Mouse (Mus musculus): ENCODE data around the gene Rnf41. TPM values are rescaled to one million over a fixed set of nuclear protein-coding genes. Genes with fewer than 3 reads are reported as not detected.
A peak's percentile ranks its signal among the peaks of the same experiment; 100 is the strongest.

Rnf41 gene
- polyA plus RNA-seq, 1 experiment from 2014 or later, result 24.6 TPM

GRCm38 (mm10) chr10:128370021-128370420, 41.4 kb upstream of the Rnf41 start:
- ATAC-seq (ENCODE audit: insufficient number of reproducible peaks, insufficient read depth, low FRiP score, low read depth), result no peak
- no peaks in the 10 kb centered on the region for H3K9me3 ChIP-seq (ENCODE audit: control insufficient read depth, low read length)
- no peaks in the 10 kb centered on the region for H3K27me3 ChIP-seq (ENCODE audit: control insufficient read depth, insufficient read depth, low read length)
- H3K4me1 ChIP-seq (ENCODE audit: control insufficient read depth in 2 of 2, insufficient read depth in 2 of 2, low read length in 2 of 2), result peaks cover 8 to 16% of the 10 kb centered on the region in 2 experiments
- 0 out of 4 replicates have a peak overlapping the region, but pooled peaks of 1 of the 2 experiments have one; percentile 88 for H3K27ac ChIP-seq (replicated peaks in 1 of 2; ENCODE audit: control insufficient read depth in 1 of 2, insufficient read depth in 1 of 2, low read depth in 2 of 2, low read length in 2 of 2)
- H3K36me3 ChIP-seq (ENCODE audit: control insufficient read depth, insufficient read depth, low read length), result peaks cover 6% of the 10 kb centered on the region
- no peak overlapping the region for H3K9ac ChIP-seq (ENCODE audit: low read length)
- no peak overlapping the region for H3K4me3 ChIP-seq (ENCODE audit: control insufficient read depth in 1 of 2, insufficient read depth in 1 of 2, low read depth in 1 of 2, low read length in 2 of 2)
- no peak overlapping the region for H3K4me2 ChIP-seq (ENCODE audit: low read length)
- 60% methylated on average over 5 of the region's 6 CpGs for WGBS

GRCm38 (mm10) chr10:128370601-128371000, 40.9 kb upstream of the Rnf41 start:
- Histone ChIP-seq H3K4me3 (ENCODE audit: control insufficient read depth in 1 of 2, insufficient read depth in 1 of 2, low read depth in 1 of 2, low read length in 2 of 2) (no peak overlapping the region), H3K9me3 (ENCODE audit: control insufficient read depth, low read length) (no peaks in the 10 kb centered on the region), H3K9ac (ENCODE audit: low read length) (no peak overlapping the region), H3K27me3 (ENCODE audit: control insufficient read depth, insufficient read depth, low read length) (no peaks in the 10 kb centered on the region), H3K4me1 (ENCODE audit: control insufficient read depth in 2 of 2, insufficient read depth in 2 of 2, low read length in 2 of 2) (peaks cover 8 to 16% of the 10 kb centered on the region in 2 experiments), H3K4me2 (ENCODE audit: low read length) (no peak overlapping the region), H3K27ac (replicated peaks in 1 of 2; ENCODE audit: control insufficient read depth in 1 of 2, insufficient read depth in 1 of 2, low read depth in 2 of 2, low read length in 2 of 2) (no peak overlapping the region; a peak in 1 of 4 replicates), H3K36me3 (ENCODE audit: control insufficient read depth, insufficient read depth, low read length) (no peaks in the 10 kb centered on the region)
- ATAC-seq (ENCODE audit: insufficient number of reproducible peaks, insufficient read depth, low FRiP score, low read depth), result no peak
- WGBS, result 56% methylated on average over 4 of the region's 4 CpGs

- 79% methylated on average over 5 of the region's 5 CpGs for WGBS
- no peaks in the 10 kb centered on the region for H3K27me3 ChIP-seq (ENCODE audit: control insufficient read depth, insufficient read depth, low read length)
- H3K4me2 ChIP-seq (ENCODE audit: low read length), result no peak overlapping the region
- no peak overlapping the region for H3K4me3 ChIP-seq (ENCODE audit: control insufficient read depth in 1 of 2, insufficient read depth in 1 of 2, low read depth in 1 of 2, low read length in 2 of 2)
- no peak overlapping the region for H3K9ac ChIP-seq (ENCODE audit: low read length)
- ATAC-seq (ENCODE audit: insufficient number of reproducible peaks, insufficient read depth, low FRiP score, low read depth), result no peak
- H3K36me3 ChIP-seq (ENCODE audit: control insufficient read depth, insufficient read depth, low read length), result no peaks in the 10 kb centered on the region
- peaks cover 11 to 20% of the 10 kb centered on the region in 2 experiments for H3K4me1 ChIP-seq (ENCODE audit: control insufficient read depth in 2 of 2, insufficient read depth in 2 of 2, low read length in 2 of 2)
- no peak overlapping the region for H3K27ac ChIP-seq (replicated peaks in 1 of 2; ENCODE audit: control insufficient read depth in 1 of 2, insufficient read depth in 1 of 2, low read depth in 2 of 2, low read length in 2 of 2)
- no peaks in the 10 kb centered on the region for H3K9me3 ChIP-seq (ENCODE audit: control insufficient read depth, low read length)
Measured at GRCm38 (mm10) chr10:128372142-128372541, 39.3 kb upstream of the Rnf41 start.

GRCm38 (mm10) chr10:128372989-128373748, 38.3 kb upstream of the Rnf41 start:
- H3K4me3 ChIP-seq (ENCODE audit: control insufficient read depth in 1 of 2, insufficient read depth in 1 of 2, low read depth in 1 of 2, low read length in 2 of 2), result no peak overlapping the region
- H3K27me3 ChIP-seq (ENCODE audit: control insufficient read depth, insufficient read depth, low read length), result no peaks in the 10 kb centered on the region
- peaks cover 10 to 19% of the 10 kb centered on the region in 2 experiments for H3K4me1 ChIP-seq (ENCODE audit: control insufficient read depth in 2 of 2, insufficient read depth in 2 of 2, low read length in 2 of 2)
- H3K4me2 ChIP-seq (ENCODE audit: low read length), result no peak overlapping the region
- H3K9me3 ChIP-seq (ENCODE audit: control insufficient read depth, low read length), result no peaks in the 10 kb centered on the region
- H3K36me3 ChIP-seq (ENCODE audit: control insufficient read depth, insufficient read depth, low read length), result no peaks in the 10 kb centered on the region
- no peak overlapping the region for H3K9ac ChIP-seq (ENCODE audit: low read length)
- peak overlapping the region; percentile 49 to 55; a peak in 3 of 4 replicates for H3K27ac ChIP-seq (replicated peaks in 1 of 2; ENCODE audit: control insufficient read depth in 1 of 2, insufficient read depth in 1 of 2, low read depth in 2 of 2, low read length in 2 of 2)
- ATAC-seq (ENCODE audit: insufficient number of reproducible peaks, insufficient read depth, low FRiP score, low read depth), result no peak
- WGBS, result 44% methylated on average over 6 of the region's 6 CpGs

- Histone ChIP-seq H3K36me3 (ENCODE audit: control insufficient read depth, insufficient read depth, low read length) (peaks cover 11% of the 10 kb centered on the region), H3K27me3 (ENCODE audit: control insufficient read depth, insufficient read depth, low read length) (no peaks in the 10 kb centered on the region), H3K4me2 (ENCODE audit: low read length) (no peak overlapping the region), H3K4me1 (ENCODE audit: control insufficient read depth in 2 of 2, insufficient read depth in 2 of 2, low read length in 2 of 2) (peaks cover 10 to 24% of the 10 kb centered on the region in 2 experiments), H3K9me3 (ENCODE audit: control insufficient read depth, low read length) (no peaks in the 10 kb centered on the region), H3K27ac (replicated peaks in 1 of 2; ENCODE audit: control insufficient read depth in 1 of 2, insufficient read depth in 1 of 2, low read depth in 2 of 2, low read length in 2 of 2) (no peak overlapping the region), H3K4me3 (ENCODE audit: control insufficient read depth in 1 of 2, insufficient read depth in 1 of 2, low read depth in 1 of 2, low read length in 2 of 2) (no peak overlapping the region), H3K9ac (ENCODE audit: low read length) (no peak overlapping the region)
- WGBS, result 83% methylated on average over 6 of the region's 6 CpGs
- no peak for ATAC-seq (ENCODE audit: insufficient number of reproducible peaks, insufficient read depth, low FRiP score, low read depth)
Measured at GRCm38 (mm10) chr10:128374393-128374792, 37.1 kb upstream of the Rnf41 start.

- no peak for ATAC-seq (ENCODE audit: insufficient number of reproducible peaks, insufficient read depth, low FRiP score, low read depth)
- no peaks in the 10 kb centered on the region for H3K27me3 ChIP-seq (ENCODE audit: control insufficient read depth, insufficient read depth, low read length)
- no peaks in the 10 kb centered on the region for H3K9me3 ChIP-seq (ENCODE audit: control insufficient read depth, low read length)
- peak overlapping the region; percentile 93 for H3K27ac ChIP-seq (replicated peaks in 1 of 2; ENCODE audit: control insufficient read depth in 1 of 2, insufficient read depth in 1 of 2, low read depth in 2 of 2, low read length in 2 of 2)
- peak overlapping the region; percentile 95 for H3K9ac ChIP-seq (ENCODE audit: low read length)
- H3K4me1 ChIP-seq (ENCODE audit: control insufficient read depth in 2 of 2, insufficient read depth in 2 of 2, low read length in 2 of 2), result peaks cover 10 to 20% of the 10 kb centered on the region in 2 experiments
- H3K36me3 ChIP-seq (ENCODE audit: control insufficient read depth, insufficient read depth, low read length), result peaks cover 27% of the 10 kb centered on the region
- peak overlapping the region; percentile 90 for H3K4me2 ChIP-seq (ENCODE audit: low read length)
- 54% methylated on average over 4 of the region's 4 CpGs for WGBS
- peak overlapping the region; percentile 58 to 84; a peak in 2 of 4 replicates for H3K4me3 ChIP-seq (ENCODE audit: control insufficient read depth in 1 of 2, insufficient read depth in 1 of 2, low read depth in 1 of 2, low read length in 2 of 2)
Measured at GRCm38 (mm10) chr10:128376099-128376454, 35.4 kb upstream of the Rnf41 start.

GRCm38 (mm10) chr10:128376455-128377211, 34.8 kb upstream of the Rnf41 start, which contains the start of gene Ankrd52:
Gene Ankrd52, plus strand, starts transcription at chr10:128377115.
- Histone ChIP-seq H3K27me3 (ENCODE audit: control insufficient read depth, insufficient read depth, low read length) (no peaks in the 10 kb centered on the region), H3K9me3 (ENCODE audit: control insufficient read depth, low read length) (no peaks in the 10 kb centered on the region), H3K9ac (ENCODE audit: low read length) (peak within 1 kb of the TSS; percentile 95), H3K36me3 (ENCODE audit: control insufficient read depth, insufficient read depth, low read length) (peaks cover 32% of the 10 kb centered on the region), H3K27ac (replicated peaks in 1 of 2; ENCODE audit: control insufficient read depth in 1 of 2, insufficient read depth in 1 of 2, low read depth in 2 of 2, low read length in 2 of 2) (peak within 1 kb of the TSS; percentile 93), H3K4me3 (ENCODE audit: control insufficient read depth in 1 of 2, insufficient read depth in 1 of 2, low read depth in 1 of 2, low read length in 2 of 2) (peak within 1 kb of the TSS; percentile 58 to 84), H3K4me1 (ENCODE audit: control insufficient read depth in 2 of 2, insufficient read depth in 2 of 2, low read length in 2 of 2) (peaks cover 10 to 20% of the 10 kb centered on the region in 2 experiments), H3K4me2 (ENCODE audit: low read length) (peak within 1 kb of the TSS; percentile 90)
- peak; percentile 91 for ATAC-seq (ENCODE audit: insufficient number of reproducible peaks, insufficient read depth, low FRiP score, low read depth)
- under 1% methylated on average over 58 of the region's 73 CpGs for WGBS
